Mouse (Mus musculus) layer of hippocampus, adult 8-10 months (tissue): ENCODE measurements around the gene Stx1a. TPM values are rescaled to one million over a fixed set of nuclear protein-coding genes. Genes with fewer than 3 reads are reported as not detected.

Experiments
- DNase-seq, 2 experiments: peaks; one replicate each; pipeline ENCODE4 v3.0.0; 2022; ENCODE audit warnings: low spot score in 2 of 2
- total RNA-seq, 4 experiments: library from RNA; stranded (reverse); gene quantifications; 2 replicates each; pipeline ENCODE4 v1.2.4; 2022

The Stx1a gene
- total RNA-seq, 4 experiments from 2014 or later = 84.7 to 93.8 (median 89.2) TPM

DNA sequence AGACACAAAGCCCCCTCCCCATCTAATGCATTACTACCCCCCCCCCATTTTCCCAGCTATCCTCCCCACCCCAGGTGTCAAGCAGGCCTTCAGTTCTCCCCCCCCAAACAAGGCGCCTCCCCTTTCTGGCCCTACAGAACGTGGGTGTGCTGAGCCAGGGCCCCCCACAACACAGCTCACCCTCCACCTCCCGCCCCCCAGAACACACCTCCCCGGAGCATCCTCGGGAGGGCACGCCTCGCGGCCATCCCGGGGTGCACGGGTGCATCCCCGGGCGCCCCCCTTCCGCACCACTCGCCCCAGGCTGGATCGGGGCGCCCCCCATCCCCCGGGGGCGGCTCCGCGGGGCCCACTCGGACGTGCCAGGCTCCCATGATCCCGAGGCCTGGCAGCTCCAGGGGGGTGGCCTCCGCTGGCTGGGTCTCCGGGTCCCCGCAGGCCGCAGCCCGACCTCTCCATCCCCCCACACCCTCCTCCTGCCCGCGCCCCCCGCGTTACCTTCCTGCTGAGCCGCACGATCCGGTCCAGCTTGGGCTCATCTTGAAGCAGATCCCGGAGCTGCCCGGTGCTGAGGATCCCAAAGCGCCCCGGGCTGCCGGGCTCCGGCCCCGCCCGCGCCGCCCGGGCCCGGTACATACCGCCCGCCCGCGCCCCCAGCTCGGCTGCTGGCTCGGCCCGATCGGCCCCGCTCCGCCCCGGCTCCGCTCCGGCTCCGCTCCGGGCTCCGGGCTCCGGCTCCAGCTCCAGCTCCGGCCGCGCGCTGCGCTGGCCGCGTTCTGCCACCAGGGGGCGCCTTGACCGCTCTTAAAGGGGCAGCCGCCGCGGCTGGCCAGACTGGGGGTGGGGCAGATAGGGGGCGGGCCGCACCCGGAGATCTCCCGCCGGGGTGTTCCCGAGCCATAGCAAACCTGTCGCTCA is 54.5 kb downstream of the Stx1a start, which contains the start of gene Vps37d:
Gene Vps37d (minus strand): TSS at position 703 of the 918 bp plus-strand sequence.
- DNase-seq = peak; percentile 81 to 93

DNA sequence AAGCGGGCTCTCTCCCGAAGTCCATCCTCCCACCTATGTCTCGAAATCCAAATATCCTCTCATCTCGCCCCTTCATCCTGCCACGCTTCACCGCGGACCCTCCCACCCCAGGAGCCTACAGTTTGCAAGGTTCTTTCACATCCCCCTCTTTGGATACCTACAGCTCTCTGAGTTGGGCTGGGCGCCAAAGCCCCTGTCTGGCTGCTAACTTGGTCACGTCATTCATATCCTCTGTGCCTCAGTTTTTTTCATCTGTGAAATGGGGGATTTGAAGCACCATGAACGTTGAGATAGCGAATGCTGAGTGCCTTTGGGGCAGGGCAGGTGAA is 55.2 kb downstream of the Stx1a start:
- DNase-seq = peak in 1 of 2 experiments; percentile 45

DNA sequence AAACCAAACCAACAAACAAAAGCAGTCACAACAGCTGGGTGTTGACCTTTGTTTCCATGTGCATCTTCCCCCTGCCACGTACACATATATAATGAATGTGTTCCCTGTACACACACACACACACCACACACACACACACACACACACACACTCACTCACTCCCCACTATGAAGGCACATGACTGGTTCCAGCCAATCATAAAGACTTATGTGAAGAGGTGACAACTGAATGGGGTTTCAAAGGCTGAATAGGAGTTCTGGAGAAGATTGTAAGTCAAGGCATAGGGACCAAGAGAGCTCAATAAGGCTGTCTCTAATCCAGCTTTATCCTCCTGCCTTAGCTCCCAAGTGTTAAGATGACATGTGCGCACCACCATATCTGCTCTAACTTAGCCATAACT is 56.3 kb downstream of the Stx1a start:
- no peak for DNase-seq

DNA sequence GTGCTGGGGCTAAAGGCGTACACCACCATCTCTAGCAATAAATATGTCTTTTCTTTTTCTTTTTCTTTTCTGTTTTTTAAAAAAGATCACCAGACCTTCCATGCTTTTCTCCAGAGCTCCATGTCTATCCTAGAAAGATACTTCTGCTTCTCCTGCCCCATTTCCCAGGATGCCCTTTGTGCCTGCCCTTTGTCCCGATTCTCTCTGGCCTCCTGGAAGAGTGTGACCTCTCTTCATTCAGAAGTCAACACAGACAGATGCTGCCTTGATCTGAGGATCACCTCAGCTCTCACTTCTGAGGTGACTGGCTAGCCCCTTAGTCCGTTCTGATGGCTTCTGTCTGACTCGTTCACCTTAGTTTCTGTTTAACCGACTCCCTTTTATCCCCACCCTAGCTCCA is 57.3 kb downstream of the Stx1a start:
- no peak for DNase-seq

DNA sequence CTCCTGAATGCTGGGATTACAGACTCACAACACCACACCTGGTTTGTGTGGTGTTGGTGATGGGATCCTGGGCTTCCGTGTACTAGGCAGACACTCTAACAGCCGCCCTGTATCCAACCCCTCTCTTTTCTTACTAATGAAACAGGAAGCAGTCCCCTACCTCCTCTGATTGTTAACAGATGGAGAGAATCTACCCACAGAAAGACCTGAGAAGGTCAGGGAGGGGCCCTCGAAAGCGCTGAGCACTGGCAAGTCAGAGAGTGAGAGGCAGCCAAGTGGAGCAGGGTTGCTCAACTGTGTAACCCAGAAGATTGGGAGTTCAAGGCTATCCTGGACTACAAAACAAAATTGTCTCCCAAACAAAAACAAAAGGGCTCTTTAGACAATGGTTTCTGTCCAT is 63.6 kb downstream of the Stx1a start:
- DNase-seq = no peak

DNA sequence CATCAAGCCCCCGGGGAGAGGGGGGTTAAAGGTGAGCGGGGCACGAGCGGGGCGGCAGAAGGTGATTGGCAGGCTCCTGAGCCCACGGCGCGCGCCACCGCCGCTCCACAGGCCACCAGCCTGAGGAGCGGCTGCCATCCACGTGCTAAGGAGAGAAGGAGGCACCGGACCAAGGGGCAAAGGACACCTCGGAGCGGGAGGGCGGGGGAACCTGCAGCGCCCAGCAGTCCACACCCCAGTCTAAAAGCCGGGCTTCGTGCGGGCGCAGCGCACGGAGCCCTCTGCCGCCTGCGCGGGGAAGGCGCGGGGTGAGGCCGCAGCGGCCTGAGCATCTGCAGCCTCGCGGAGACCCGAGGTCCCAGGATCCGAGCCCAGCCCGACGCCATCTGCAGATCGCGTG is 66.4 kb downstream of the Stx1a start, which contains the start of gene Mlxipl:
Gene Mlxipl (plus strand): TSS at position 238 of the 400 bp plus-strand sequence.
- no peak for DNase-seq

Other genes starting within 250 kb of the Stx1a start
- gene Tmem270, start 116.7 kb upstream of the Stx1a start, total RNA-seq = not detected
- gene Cldn13, start 108.0 kb upstream of the Stx1a start, total RNA-seq = not detected
- gene Mettl27, start 91.1 kb upstream of the Stx1a start, total RNA-seq = 10 to 100 TPM in 2 of 4 experiments, 1 to 10 TPM in 2; 8.0 to 13.5 (median 10.8) TPM
- not detected for gene Cldn4, start 76.5 kb upstream of the Stx1a start, total RNA-seq
- gene Cldn3, start 37.3 kb upstream of the Stx1a start, total RNA-seq = under 1 TPM; 0.61 to 0.87 (median 0.81) TPM
- 10 to 100 TPM; 30.3 to 35.3 (median 33.6) TPM for gene Abhd11, start 14.3 kb upstream of the Stx1a start, total RNA-seq
- gene Dnajc30, start 40.7 kb downstream of the Stx1a start, total RNA-seq = 10 to 100 TPM; 36.5 to 43.4 (median 38.6) TPM
- 10 to 100 TPM; 46.6 to 64.1 (median 52.9) TPM for gene Bud23, start 41.5 kb downstream of the Stx1a start, total RNA-seq
- gene Vps37d, start 54.8 kb downstream of the Stx1a start, total RNA-seq = 10 to 100 TPM; 26.0 to 29.5 (median 28.7) TPM
- 10 to 100 TPM in 2 of 4 experiments, 1 to 10 TPM in 2; 4.5 to 17.6 (median 11.8) TPM for gene Mlxipl, start 66.4 kb downstream of the Stx1a start, total RNA-seq
- 10 to 100 TPM; 25.4 to 34.4 (median 28.4) TPM for gene Tbl2, start 126.2 kb downstream of the Stx1a start, total RNA-seq
- gene Bcl7b, start 144.8 kb downstream of the Stx1a start, total RNA-seq = 10 to 100 TPM; 46.6 to 51.8 (median 49.6) TPM
- 10 to 100 TPM; 67.3 to 95.8 (median 83.4) TPM for gene Baz1b, start 163.8 kb downstream of the Stx1a start, total RNA-seq
- gene Fzd9, start 227.7 kb downstream of the Stx1a start, total RNA-seq = 1 to 10 TPM; 4.7 to 7.4 (median 5.7) TPM